Mouse (Mus musculus) retina, embryonic 14.5 days (tissue): ENCODE data around the gene Gm45713.
"Not testable (repeated sequence)": the region's sequence is repeated elsewhere in the genome, so short reads cannot be mapped to it uniquely, and the experiment has no call there.

Source experiments
- DNase-seq: peaks from one replicate; pipeline ENCODE4 v3.0.0-alpha.2; 2015; ENCODE audit warnings: low spot score

Gm45713 gene

DNA sequence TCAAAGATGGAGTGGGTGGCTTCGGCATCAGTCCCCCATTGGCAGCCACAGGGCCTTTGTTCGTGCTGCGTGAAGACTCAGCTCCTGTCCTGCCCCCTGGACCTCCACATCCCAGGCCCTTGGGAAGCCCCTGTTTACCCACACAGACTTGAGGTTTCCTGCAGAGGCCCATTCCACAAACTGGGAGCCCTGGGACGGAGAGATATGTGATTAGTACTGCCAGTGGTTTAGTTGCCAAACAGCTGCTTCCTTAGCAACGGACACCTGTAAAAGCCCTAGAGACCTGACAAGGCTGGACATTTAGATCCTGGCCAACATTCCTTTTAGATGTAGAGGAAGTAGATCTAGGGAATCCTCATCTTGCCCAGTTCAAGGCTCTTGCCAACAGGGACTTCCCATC, 5.9 kb upstream of the Gm45713 start:
- DNase-seq, result no peak

DNA sequence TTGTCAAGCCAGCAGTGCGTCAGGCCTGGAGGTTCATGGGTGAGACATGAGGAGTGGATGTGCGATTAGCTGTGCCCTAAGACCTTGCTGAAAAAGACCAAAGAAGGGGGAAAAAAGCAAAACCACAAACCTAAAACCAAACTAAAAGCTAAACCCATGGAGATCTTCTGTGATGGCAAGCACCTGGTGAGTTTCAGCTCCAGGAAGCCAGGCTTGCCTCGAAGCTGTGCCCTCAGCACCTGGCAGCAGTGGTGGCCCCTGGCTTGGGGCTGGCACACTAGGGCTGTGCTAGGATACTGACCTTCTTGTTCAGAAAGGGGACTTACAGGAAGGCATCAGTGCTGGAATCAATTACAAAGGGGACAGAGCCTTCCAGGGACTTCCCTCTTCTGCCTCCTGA, 5.3 kb upstream of the Gm45713 start:
- no peak for DNase-seq

DNA sequence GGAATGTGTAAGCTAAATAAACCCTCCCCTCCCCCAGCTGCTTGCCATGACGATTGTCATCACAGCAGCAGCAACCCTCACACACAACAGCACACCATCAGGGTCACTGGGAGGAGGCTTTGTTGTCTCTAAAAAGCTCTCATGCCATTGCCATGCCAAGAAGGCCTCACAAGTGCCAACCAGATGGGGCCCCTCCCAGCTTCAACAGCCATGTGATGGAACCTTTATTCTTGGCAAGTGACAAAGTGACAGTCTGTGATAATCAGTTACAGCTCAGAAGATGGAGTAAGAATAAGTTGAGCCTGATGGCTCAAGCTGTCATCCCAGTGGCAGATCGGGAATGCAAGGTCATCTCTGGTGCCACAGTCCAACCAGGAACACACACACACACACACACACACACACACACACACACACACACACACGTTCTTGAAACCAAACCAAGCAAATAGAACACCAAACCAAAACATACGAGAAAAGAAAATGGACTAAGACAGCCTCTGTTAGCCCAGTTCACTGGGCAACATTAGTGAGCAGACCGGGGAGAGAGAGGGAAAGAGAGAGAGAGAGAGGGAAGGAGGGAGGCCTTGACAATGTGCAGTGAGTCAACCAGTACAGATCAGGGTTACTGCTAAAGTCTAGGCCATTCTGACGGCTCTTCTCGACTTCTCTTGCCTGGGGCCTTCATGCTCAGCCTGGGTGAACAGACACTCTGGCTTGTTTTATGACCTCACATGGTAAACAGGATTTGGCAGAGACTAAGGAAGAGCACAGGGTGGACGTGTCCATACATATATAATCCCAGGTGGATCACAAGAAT, 4.1 kb upstream of the Gm45713 start:
- no peak for DNase-seq

DNA sequence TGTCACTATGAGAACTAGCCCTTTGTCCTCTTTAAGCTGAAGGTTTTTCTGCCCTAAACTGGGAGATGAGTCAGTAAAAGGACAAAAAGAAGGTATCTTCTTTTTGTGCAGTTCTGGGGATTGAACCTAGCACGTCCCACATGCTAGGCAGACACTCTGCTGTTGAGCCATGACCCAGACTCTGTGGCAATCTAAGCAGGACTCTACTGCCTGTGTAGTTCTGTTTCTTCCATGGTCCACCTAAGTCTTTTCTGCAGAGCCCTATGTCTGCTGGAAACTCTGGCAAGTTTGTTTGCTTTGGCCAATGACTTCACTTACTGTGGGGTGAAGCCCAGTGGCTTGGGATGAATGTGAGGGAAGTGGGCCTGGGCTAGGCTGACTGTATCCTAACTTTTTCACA, 2.4 kb upstream of the Gm45713 start:
- DNase-seq, result no peak

DNA sequence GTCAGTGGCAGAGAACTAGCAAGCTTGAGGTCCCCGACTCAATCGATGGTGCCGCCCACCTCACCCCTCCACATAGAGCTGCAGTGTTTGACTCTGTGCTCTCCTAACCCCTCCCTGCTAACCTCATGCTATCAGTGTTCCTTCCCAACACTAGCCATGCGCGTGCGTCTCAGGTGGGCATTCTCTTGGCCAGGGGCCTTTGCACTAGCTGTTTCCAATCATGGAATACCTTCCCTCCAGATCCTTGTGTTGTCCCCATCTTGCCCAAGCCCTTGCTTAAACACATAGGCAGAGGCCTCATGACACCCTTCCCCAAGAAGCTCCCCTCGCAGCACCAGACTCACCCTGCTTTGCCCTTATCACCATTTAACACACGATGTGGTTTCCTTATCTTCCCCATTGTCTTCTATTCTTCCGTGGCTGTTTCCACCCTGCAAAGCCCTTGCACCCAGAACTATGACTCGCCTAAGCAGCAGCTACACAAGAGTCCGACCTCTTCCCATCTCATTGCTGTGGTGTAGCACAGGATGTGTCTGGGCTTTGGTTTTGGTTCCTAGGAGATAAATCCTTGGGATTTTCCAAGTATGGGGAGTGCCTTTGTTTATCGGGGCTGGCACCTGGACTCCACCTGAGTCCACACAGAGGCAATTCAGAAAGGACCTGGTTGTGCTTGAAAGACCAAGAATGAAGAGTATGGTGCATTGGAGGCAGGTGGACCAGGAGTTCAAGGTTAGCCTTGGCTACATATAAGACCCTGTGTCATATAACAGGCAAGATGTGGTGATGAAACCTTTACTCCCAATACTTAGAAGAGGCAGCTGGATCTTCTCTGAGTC, 1.4 kb upstream of the Gm45713 start:
- DNase-seq, result no peak

DNA sequence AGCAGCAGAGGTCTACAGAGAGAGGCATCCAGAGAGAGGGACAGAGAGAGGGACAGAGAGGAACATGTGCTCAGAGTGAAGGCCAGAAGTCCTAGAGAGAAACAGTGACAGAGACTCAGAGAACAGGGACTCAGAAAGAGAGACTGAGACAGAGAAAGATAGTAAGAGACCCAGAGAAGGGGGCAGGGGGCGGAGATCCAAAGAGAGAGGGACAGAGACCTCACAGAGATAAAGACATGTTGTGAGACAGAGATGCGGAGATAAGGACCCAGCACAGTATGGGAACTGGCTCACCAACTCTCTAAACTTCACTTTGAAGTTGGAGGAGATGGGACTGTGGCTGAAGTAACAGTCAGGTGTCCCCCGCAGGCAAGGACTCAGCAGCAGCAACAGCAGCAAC, 661 bp downstream of the Gm45713 start:
- DNase-seq, result no peak

DNA sequence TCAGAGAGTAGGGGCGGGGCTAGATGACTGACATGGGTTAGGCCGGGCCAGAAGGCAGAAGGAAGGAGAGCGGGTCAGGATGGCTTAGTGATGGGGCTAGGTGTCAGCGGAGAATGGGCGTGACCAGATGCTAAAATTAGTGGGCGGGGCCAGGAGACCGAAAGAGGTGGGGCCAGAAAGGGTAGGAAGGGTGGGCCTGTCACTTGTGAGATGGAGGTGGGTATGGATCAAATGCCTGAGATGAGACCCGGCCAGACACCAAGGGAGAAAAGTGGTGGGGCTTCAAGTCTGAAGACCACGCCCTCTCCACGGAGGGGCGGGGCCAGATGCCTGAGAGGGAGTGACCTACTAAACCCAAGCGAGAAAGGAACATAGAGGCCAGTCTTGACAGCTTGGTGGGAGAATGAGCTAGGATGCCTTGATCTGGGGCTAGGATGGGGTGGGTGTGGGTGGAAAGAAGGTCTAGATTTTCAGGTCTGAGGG, 1.4 kb downstream of the Gm45713 start:
- peak; percentile 70 for DNase-seq

DNA sequence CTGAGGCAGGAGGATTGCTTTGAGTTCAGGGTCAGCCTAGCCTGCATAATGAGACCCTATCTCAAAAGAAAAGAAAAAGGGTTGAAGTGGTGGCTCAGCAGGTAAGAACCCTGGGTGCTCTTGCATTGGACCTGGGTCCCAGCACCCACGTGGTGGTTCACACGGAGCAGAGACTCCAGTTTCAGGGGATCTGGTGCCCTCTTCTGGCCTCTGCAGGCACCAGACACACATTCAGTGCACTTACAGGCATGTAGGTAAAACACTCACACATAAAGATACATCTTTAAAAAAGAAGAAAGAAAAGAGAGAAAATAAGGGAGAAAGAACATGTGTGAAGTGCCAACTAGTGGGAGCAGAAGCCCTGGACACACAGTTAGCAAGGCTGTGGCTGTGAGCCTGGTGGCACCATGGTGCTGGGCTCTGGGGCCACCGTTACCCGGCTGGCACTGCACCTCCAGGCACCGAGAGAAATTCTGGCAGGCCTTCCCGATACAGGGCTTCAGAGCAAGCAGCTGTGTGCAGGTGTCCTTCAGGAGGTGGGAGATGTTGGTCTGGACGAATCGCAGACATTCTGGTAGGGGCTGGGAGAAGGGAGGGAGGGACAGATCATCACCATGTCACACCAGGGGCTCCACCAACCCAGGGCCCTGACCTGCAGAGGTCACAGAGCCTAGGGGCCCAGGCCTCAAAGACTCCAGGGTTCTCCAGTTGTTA, 2.4 kb downstream of the Gm45713 start:
- DNase-seq, result no peak

DNA sequence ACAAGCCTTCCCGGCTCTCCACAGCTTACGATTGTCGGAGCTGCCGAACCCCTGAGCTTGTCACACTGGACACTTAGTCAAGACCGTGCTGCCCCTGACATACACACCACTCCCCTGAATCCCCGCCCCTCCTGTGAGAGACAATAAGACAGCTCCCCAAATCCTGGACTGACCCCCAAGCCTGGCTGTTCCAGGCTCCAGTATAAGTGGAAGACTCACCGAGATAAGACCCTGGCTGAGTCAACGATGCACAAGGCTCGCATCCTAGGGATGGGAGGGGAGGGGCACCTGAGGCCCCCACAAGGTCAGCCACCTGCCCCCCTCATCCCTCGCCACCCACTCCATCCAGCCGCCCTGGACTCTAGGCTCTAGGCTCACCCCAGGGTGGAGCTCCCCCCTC, 4.2 kb downstream of the Gm45713 start:
- no peak for DNase-seq

DNA sequence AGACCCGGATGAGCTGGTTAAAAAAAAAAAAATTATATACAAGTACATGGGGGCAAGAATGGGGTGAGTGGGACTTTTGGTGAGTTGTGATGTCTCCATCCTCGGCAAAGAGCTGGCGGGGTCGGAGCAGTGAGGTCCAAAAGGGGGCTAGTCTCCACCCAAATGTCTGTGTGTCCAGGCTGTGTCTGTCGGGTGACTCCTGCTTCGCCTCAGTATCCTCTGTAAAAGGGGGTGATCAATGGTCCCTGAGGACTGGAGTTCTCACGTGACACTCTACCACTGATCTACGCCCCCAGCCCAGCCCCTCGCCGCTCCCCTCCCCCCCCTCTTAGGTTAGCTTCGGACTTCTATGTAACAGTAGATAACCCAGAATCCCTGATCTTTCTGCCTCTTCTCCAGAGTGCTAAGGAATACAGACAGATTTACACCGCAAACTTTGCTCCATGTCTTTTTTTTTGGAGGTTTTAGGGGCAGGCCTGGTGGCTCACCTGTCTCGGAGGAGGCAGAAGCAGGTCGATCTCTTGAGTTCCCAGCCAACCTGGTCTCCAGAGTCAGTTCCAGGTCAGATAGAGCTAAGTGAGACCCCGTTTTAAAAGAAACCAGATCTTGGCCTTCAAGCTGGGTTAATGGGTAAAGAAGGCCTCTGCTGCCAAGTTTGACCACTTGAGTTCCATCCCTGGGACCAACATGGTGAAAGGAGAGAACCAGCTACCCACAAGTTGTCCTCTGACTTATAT, 6.1 kb downstream of the Gm45713 start:
- no peak for DNase-seq

DNA sequence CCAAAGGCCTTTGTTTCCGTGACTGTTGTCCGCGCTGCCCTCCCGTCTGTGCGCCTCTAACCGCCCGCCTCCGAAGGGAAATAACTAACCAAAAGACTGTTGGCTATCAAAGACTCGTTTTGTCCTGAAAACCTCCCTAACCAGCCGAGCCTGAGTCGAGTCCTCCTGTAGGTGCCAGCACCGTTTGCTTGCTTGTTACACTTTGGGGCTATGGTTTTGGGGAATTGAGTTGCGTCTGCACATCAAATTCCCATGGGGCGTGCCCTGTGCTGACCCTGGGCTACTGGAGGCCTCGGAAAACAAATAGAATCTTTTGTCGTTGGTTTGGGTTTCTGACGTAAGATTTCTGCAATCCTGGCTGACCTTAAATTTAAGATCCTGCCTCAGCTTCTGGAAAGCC, 6.7 kb downstream of the Gm45713 start:
- DNase-seq, result no peak

DNA sequence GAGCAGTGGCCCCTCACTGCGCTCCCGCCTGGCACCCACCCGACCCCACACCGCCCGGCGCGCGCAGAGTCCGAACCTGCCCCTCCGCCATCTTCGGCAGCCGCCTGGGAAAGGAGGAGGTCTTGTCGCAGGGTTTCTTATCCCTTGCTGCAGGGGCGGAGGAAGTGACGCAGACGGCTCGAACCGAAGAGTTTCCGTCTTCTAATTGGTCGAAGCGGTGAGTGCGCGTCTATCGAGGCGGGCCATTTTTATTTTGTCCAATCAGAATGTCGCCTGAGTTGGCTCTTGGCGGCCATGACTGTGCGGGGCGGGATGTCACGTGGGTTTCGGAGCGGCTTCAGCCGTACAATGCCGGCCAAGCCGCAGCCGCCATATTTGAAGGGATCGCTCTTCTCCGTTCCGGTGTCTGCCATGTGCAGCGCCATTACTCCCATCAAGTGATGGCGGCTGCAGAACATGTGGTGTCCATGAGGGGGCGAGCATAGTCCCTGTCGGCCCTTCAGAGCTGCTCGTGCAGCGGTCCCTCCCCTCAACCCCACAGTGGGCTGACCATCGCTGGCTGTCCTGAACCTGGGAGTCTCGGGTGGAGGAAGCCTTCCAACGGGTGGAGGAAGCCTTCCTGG, 7.3 kb downstream of the Gm45713 start, which contains the start of gene Rpl13a:
TSS of gene Rpl13a (minus strand) at position 138 of the 623 bp plus-strand sequence.
- peak; percentile 100 for DNase-seq

DNA sequence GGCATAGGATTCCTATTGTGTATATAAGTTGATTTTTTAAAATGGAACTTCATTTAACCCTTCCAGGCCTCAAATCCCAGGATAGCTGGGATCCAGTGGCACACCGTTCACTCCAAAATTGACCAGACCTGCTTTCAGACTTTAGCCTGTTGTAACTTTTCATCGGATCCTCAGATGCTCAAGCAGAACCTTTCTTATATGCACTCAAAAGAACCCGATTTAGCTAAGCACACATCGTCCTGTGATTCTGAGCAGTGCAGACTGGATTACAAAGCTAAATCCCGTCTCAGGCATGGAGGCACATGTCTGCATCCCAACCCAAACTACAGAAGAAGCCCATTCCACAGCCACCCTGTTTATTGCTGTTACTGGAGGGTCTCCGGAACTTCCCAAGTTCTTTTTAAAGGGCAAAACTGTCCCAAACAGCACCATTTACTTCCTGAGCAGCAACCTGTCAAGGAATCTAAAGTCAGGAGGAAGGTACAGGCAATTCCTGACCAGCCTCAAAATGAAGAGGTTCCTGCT, 8.3 kb downstream of the Gm45713 start:
- DNase-seq, result no peak

DNA sequence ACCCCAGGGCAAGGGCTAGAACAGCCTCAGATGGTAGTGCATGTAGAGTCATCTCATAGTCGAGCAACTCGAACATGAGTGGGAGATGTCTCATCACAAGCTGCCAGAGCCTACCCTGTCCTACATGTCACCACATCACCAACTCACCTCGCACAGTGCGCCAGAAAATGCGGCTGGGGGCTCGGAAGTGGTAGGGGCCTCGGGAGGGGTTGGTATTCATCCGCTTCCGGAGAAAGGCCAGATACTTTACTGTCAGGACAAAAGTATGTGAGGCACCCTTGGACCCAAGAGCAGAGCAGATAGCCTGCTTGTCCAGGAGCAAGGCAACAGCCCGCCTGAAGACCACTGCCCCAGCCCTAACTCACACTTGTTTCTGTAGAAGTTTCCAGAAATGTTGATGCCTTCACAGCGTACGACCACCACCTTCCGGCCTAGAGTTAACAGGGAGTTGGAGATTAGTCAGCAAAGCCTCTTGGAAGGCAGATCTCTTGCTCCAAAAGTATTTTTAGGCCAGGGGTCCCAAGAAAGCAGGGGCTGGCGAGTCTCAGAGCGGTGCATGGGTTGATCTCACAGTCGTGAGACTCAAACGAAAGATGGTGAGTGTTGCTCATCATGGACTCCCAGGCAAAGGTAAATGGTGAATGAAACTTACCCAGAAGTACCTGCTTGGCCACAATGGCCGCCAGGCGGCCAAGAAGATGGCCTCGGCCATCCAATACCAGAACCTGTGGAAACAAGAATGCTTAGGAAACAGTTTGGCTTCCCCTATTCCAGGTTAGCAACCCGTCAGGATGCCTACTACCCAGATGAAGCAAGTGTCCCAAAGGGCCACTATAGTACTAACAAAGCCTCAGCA, 9.0 kb downstream of the Gm45713 start:
- DNase-seq, result no peak

DNA sequence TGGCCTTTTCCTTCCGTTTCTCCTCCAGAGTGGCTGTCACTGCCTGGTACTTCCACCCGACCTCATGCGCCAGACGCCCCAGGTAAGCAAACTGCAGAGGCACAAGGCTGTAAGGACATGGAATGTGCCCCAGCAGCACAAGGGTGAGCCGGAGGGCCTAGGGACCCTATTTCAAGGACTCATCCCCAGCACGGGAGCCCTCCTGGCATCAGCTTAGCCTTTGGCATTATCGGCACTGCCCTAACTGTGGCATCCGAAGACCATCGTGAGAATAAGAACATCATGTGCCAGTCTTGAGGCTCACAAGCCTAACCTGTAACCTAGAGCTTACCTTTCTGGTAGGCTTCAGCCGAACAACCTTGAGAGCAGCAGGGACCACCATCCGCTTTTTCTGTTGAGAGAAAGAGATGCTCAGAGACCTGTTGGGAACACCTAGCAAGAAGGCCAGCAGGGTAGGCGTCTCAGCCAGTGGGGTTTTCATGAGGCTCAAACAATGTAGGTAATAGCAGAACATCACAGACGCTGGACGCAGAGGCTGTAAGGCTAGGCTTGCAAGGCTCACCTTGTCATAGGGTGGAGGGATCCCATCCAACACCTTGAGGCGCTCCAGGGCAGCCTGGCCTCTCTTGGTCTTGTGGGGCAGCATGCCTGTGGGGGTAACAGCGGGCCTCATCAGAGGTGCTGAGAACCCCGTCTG, 9.7 kb downstream of the Gm45713 start:
- DNase-seq, result no peak

DNA sequence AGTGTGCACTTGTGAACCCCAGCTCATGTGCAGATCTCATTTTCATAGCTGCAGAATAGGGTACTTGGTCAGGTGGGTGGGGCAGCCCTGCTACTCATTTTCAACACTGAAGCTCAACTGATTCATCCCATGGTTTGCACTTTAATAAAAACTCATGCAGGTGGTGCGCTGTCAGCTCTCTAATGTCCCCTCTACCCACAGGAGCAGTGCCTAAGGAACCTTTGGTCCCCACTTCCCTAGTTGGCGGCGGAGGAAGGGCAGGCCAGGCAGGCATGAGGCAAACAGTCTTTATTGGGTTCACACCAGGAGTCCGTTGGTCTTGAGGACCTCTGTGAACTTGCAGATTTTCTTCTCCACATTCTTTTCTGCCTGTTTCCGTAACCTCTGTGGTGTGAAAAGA, 10.4 kb downstream of the Gm45713 start:
- not testable (repeated sequence) for DNase-seq

DNA sequence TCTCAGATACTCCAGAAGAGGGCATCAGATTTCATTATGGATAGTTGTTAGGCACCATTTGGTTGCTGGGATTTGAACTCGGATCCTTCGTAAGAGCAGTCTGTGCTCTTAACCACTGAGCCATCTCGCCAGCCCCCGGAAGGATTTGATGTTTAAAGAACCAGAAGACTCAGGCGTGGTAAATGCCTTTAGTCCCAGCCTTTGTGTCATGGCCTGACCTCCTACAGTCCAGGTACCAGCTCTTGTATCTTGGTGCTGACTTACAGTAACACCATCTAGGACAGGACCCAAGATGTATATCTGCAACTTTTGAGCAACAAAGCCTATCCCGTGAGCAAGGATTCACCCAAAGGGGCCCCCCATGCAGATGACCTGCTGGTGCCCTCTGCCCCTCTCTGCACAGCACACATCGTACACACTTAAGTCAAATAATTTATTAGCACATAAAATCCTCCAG, 10.9 kb downstream of the Gm45713 start:
- peak; percentile 64 for DNase-seq

DNA sequence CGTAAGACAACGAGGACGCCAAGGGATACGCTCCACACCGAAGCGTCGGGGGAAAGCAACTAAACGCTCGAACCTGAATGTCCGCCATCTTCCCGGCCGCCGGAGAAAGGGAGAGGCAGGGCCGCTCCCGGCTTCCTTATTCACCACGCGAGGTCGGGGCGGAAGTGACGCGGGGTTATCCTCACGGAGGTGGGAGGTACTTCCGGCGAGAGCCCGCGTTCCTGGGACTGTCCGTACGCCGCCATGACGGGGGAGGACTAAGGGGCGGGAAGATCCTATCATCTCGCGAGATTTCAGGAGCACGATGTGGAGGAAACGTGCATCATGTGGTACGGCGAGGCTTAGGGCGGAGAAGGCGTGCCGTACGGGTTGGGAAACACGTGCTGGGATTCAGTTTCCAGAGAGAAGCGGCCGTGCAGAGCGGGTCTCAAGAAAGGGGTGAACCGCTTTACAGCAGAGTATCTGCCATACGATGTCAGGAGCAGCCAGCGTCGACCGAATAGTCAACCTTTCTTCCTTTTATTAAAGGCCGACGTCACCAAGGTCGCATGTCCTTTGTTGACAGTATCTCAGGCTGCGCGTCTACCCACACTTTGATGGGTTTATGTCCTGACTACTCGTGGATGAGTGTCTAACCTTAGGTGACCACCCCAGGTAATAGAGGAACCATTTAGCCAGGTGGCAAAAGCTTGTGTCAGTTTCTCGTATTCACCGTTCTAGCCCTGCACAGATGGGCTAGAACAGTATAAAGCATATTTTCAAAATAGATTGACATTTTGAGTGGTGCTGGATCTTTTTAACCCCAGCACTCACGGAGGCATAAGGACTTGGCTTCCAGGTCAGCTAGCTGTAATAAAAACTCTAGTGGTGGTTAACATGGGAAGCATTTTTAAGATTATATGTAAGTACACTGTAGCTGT, 11.5 kb downstream of the Gm45713 start, which contains the start of gene Rps11:
TSS of gene Rps11 (minus strand) at position 216 of the 920 bp plus-strand sequence.
- DNase-seq, result peak; percentile 99
